Mouse (Mus musculus) kidney, postnatal 25 days (tissue): ENCODE results near the gene Pdlim7.

Experiments used
- DNase-seq, 2 experiments: peaks; one replicate each; pipeline ENCODE4 v3.0.0; 2021; ENCODE audit warnings: mixed read lengths in 2 of 2

The Pdlim7 gene

DNA sequence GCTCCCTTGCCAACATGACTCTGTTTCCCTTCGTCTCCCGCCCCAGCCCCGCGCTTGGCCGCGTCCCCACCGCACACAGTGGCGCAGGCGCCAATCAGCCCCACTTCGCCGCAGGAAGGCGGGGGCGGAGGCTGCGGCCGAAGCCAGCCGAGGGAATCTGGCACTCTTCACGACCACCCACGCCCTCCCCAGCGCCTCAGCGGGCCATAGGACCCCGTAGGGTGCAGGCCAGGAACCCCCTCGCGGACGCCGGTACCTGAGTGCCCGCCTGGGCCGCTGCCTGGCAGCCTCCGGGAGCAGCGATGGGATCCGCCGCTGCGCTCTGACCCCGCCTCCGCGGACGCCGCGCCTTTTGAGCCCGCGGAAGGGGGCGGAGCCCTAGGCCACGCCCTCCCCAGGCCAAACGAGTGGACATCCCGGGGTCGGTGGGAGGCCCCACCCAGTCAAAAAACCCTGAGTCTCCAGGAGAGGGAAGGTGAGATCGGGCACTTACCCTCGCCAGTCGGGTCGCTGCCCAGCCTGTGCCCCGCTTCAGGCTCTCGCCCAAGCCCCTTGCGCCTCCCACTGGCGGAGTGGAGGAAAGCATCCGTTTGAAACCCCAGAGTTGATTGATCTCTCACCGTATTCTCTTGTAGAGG is at the start of gene Pdlim7:
TSS of gene Pdlim7 (minus strand) at position 566 of the 638 bp plus-strand sequence.
- DNase-seq: peak; percentile 89 to 92

- no peak for DNase-seq
Measured at GRCm38 (mm10) chr13:55557499-55557898, 44.0 kb upstream of the Pdlim7 start.

- no peak for DNase-seq
Measured at GRCm38 (mm10) chr13:55555921-55556320, 42.4 kb upstream of the Pdlim7 start.

- no peak for DNase-seq
Measured at GRCm38 (mm10) chr13:55549061-55549460, 35.6 kb upstream of the Pdlim7 start.

GRCm38 (mm10) chr13:55548426-55548825 is 35.0 kb upstream of the Pdlim7 start:
- DNase-seq: no peak

GRCm38 (mm10) chr13:55547916-55548315 is 34.4 kb upstream of the Pdlim7 start:
- no peak for DNase-seq

- no peak for DNase-seq
Measured at GRCm38 (mm10) chr13:55544792-55545191, 31.3 kb upstream of the Pdlim7 start.

- DNase-seq: no peak
Measured at GRCm38 (mm10) chr13:55543447-55543846, 30.0 kb upstream of the Pdlim7 start.

- peak; percentile 96 for DNase-seq
Measured at GRCm38 (mm10) chr13:55542891-55543290, 29.4 kb upstream of the Pdlim7 start.

DNA sequence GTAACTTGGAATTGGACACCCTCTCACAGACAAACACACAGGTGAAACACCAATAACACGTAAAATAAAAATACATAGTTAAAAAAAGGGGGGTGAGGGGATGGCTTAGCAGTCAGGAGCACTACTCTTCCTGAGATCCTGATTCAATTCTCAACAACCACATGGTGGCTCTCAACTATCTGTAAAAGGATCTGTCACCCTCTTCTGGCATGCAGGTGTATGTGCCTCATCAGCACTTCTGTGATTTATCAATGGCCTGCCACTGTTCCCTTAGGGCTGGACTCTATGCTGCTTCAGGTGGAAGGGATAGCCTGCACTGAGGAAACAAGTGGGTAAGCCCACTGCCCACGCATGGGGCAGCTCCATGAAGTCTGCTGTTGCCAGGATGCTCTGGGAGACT is 27.5 kb upstream of the Pdlim7 start:
- DNase-seq: peak; percentile 49 to 52

DNA sequence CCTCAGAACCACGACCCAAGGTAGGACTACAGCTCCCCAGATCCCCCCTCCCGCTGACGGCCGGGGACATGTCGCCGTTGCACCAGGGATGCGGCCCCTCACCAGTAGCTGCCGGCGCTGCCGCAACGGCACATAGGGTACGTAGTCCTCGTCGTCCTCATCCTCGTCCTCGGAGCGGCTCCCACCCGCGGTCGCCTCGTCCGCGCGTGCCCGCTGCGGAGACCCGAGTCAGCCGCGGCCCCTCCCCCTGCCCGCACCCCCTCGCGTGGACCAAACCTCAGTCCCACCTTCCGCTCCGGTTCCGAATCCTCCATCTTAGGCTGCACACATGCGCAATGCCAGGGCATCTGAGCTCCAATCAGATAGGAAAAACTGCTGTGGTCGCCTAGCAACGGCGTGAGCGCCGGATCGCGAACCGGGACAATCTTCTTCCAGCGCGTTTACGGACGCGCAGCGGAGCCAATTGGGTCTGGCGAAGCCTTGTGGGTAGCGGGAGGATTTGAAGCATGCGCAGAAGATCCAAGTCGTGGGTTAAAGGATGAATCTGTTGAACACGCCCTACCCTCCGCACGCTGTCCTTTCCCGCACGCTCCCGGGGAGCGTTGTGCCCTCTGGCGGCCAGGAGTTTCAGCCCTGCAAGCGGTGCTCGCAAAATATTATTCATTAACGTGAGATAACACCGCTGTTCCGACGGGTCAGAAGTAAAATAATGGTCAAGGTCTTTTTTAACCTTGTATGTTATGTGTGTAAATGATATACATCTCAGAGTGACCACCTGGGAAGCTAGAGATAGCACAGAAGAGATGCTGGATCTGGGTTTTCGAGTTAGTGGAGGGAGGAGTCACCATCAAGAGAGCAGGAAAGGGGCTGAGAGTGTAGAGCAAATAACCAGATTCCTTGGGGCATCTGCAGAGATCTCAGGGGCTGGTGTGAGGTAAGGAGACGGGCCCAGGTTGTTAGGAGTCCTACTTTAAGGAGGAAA is 23.0 kb upstream of the Pdlim7 start, which contains the start of gene Ddx41:
TSS of gene Ddx41 (minus strand) at position 465 of the 982 bp plus-strand sequence.
- DNase-seq: peak; percentile 98 to 99

DNA sequence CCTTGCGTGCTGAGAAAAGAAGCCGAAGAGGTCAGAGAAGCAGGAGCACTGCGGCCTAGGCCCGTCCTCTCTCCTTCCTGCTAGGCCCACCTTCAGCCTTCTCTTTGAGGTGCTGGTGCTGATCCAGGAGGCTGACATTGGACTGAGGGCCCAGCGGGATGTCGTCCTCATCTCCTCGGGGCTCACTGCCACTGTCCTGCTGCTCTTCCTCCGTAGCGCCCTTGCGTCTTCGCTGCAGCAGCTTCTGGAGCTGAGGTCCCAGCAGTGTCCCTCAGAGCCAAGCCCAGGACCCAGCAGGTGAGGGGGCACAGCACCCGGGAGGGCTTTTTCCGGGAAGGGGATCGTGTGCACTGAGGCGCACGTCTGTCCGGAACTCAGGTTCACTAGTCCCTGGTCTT is 22.3 kb upstream of the Pdlim7 start:
- peak in 1 of 2 experiments; percentile 40 for DNase-seq

DNA sequence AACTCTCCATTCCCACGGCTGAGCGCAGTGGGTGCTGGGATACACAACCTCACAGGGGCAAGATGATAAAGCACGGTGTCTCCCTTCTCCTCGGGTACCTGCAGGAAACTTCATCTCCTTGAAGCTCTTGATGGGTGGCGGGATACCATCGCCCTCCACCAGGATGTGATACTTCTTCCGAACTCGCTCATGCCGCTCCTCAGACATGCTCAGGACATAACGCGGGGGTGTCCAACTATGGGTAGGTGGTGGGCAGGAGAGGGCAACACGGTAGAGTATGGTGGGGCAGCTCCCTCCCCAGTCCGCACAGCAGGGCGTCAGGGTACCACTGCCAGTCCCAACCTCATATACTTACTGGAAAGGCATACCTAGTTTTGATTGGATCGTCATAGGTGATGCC is 21.7 kb upstream of the Pdlim7 start:
- DNase-seq: no peak

- peak in 1 of 2 experiments; percentile 39 for DNase-seq
Measured at GRCm38 (mm10) chr13:55529198-55529915, 15.9 kb upstream of the Pdlim7 start, which contains the start of gene Dok3. Gene Dok3, minus strand, starts transcription at chr13:55529296.

DNA sequence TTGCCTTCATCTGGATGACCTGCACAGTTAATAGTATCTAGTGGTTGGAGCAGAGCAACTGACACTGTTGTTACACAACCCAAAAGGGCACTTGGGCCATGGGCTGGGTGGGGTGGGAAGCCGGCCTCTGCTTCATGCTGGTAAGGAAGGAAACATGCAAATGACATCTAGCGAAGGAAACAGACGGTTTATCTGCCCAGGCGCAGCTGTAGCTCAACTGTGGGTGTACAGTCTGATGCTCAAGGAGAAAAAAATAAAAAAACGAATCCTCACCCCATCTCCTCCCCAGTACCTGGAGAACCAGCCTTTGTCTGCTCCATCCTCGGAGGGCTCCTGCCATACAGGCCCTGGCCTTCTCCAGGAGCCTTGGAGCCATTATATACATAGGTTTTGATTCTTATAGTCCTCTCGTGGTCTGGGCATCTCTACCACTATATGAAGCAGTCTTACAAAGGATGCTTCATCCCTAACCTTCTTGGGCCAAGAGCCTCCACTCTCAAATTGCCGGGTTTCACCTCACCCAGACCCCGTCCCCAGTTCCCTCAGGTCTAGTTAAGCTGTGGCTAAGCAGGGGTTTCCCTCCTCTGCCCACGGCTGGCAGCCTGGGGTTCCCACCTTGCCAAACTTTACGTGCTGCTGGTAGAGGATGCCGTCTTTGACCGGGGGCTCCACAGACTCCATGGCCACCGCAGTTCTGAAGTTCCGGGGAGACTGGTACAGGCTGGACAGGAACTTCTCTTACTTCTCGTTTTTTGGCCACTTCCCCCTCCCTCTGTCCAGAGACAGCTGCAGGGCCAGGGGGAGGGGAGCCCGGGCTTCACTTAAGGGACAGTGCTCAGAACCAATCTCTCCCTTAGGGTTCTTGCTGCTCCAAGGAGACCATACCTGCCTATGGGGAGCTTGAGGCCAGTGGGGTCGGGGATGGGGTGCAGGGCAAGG is 14.6 kb upstream of the Pdlim7 start:
- no peak for DNase-seq

DNA sequence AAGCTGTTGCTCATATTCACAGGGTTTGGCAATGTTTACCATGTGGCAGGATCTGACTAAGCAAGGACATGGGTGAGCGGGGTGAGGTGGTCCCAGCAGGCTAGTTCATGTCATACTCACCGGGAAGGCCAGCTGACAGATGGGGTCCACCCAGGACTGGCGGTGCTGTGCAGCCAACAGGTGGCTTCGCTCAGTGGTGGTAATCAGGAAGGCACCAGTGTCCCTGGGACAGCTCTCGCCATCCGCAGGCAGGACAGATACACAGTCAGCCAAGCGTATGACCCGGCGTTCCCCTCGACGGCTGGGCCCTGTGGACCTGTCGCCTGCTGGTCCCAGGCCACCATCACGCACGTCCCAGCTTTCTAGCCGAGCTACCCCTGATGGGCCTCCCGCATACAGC is 13.7 kb upstream of the Pdlim7 start:
- DNase-seq: no peak

GRCm38 (mm10) chr13:55525733-55526553 is 12.5 kb upstream of the Pdlim7 start:
- no peak for DNase-seq

DNA sequence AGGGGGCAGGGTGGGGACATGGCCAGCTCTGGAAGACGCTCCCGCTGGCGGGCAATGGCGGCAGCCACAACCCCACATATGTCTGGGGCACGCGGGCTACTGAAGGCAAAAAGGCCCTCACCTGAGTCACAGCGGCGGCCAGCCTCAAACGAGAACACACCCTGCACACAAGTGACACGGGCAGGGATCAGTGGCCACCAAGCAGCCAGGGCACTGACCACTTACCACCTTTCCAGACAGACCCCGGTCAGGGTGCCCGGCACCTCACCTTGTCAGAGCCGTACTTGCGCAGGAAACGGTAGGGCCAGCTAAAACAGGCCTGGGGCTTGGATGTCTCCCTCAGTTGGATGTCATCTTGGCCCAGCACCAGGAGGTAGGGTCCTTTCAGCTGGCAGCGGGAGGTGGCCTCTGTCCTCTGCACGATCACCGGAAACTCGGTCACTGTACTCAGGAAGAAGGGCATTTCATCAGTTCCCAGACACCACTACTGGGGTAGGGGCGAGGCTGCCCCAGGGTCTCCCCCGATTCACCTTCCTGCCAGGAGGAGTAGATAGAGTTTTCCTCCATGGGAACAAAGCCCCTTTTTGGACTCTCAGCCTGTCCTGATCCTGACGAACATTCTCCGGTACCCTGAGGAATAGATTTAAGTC is 10.6 kb upstream of the Pdlim7 start:
- DNase-seq: no peak

DNA sequence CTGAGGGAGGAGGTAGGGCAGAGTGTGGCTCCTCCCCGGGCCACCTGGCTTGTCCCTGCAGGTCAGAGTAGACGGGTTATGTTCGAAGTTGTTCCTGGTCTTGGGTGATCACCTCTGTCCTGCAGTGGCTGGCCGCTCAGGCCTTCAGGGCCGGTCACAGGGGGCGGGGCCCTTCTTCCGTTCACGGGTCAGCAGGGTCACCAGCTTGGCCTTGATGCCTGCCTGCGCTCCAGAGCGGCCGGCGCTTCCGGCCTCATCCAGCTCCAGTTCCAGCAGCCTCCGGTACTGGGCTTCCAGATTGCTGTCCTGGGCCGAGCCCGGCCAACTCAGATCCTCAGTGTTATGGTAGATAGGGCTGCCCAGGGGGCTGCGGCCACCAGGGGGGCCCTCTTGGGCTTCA is 9.8 kb upstream of the Pdlim7 start:
- DNase-seq: peak; percentile 79 to 85

DNA sequence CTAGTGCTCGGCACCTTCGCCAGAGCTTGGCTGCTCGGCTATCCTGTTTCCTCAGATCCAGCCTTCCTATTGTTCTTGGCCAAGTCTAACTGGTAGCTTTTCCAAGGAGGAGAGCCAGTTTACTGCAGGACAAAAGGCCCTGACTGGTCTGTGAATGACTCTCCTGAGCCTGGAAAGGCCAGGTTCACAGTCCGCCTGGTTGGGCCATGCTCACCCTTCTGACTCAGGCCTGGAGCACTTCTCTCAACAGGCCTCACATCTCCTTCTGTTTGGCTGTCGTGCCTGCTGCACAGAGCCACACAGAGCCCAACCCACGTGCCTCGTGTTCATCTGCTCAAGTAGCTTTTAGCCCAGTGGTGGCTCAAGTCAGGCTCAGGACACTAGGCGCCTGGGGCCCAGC is 9.3 kb upstream of the Pdlim7 start:
- no peak for DNase-seq
